Mouse (Mus musculus) stomach, embryonic 14.5 days (tissue): ENCODE measurements around the gene Triobp. TPM values are rescaled to one million over a fixed set of nuclear protein-coding genes. Genes with fewer than 3 reads are reported as not detected.

Experiments used
- microRNA-seq: library from miRNA; unstranded; fragments of <30 nt; microRNA quantifications from one replicate; pipeline ENCODE4, GENCODE M21; 2016
- polyA plus RNA-seq: library from polyadenylated mRNA; unstranded; fragments of >200 nt; fragmentation: Nextera tagmentation; extraction: Ambion mirVana; gene quantifications from 2 replicates; pipeline ENCODE4 v1.2.1, GENCODE M21; 2014

The Triobp gene
- polyA plus RNA-seq, 1 experiment from 2014 or later: 50.2 TPM

Small RNAs within 50 kb of the gene (microRNA-seq; reads per million reads assigned to microRNA genes)
- 0.78 reads per million for gene Mir6956

Other genes starting within 250 kb of the Triobp start
- gene Elfn2, start 229.0 kb upstream of the Triobp start, polyA plus RNA-seq: 0.10 TPM in 1 of 2 replicates, not detected in the other
- gene Mfng, start 174.2 kb upstream of the Triobp start, polyA plus RNA-seq: 15.7 and 16.9 TPM in 2 replicates
- 6.5 and 7.6 TPM in 2 replicates for gene Card10, start 144.7 kb upstream of the Triobp start, polyA plus RNA-seq
- 40.7 and 41.7 TPM in 2 replicates for gene Cdc42ep1, start 105.1 kb upstream of the Triobp start, polyA plus RNA-seq
- gene Lgals2, start 92.2 kb upstream of the Triobp start, polyA plus RNA-seq: 30.0 and 39.7 TPM in 2 replicates
- gene Gga1, start 70.5 kb upstream of the Triobp start, polyA plus RNA-seq: 38.2 and 40.4 TPM in 2 replicates
- 0.21 TPM in 1 of 2 replicates, not detected in the other for gene Gm49510, start 48.1 kb upstream of the Triobp start, polyA plus RNA-seq
- 43.5 and 51.4 TPM in 2 replicates for gene Sh3bp1, start 48.0 kb upstream of the Triobp start, polyA plus RNA-seq
- 15.7 and 17.9 TPM in 2 replicates for gene Pdxp, start 33.8 kb upstream of the Triobp start, polyA plus RNA-seq
- 1,620 and 1,697 TPM in 2 replicates for gene Lgals1, start 21.0 kb upstream of the Triobp start, polyA plus RNA-seq
- 45.9 and 56.7 TPM in 2 replicates for gene Nol12, start 12.8 kb upstream of the Triobp start, polyA plus RNA-seq
- 160 and 175 TPM in 2 replicates for gene H1f0, start 80.7 kb downstream of the Triobp start, polyA plus RNA-seq
- 0.30 and 0.39 TPM in 2 replicates for gene Galr3, start 94.2 kb downstream of the Triobp start, polyA plus RNA-seq
- gene Ankrd54, start 115.2 kb downstream of the Triobp start, polyA plus RNA-seq: 42.7 and 44.1 TPM in 2 replicates
- gene Eif3l, start 127.5 kb downstream of the Triobp start, polyA plus RNA-seq: 218 and 224 TPM in 2 replicates
- gene Micall1, start 161.2 kb downstream of the Triobp start, polyA plus RNA-seq: 12.1 and 12.5 TPM in 2 replicates
- 367 and 376 TPM in 2 replicates for gene Polr2f, start 193.3 kb downstream of the Triobp start, polyA plus RNA-seq
- gene 1700088E04Rik, start 193.5 kb downstream of the Triobp start, polyA plus RNA-seq: 8.7 TPM in 2 replicates
- 16.8 TPM in 2 replicates for gene Sox10, start 217.5 kb downstream of the Triobp start, polyA plus RNA-seq